Comparison of ENCODE assay signal across 26 mouse cellular contexts in genomic region chr4:84805431-84805830, GRCm38 (mm10).
"Had no signal": no experiment of that assay in that cellular context is flagged by ENCODE, and none has a peak within 500 bp of the region (broad histone marks: within the 10 kb centered on the region; RNA-seq: fewer than 3 reads in every experiment).

No protein-coding gene starts in this region.

- ATAC-seq: hindbrain, embryonic 16.5 days; inflammation-experienced regulatory T-cells, adult 6 months; intestine, embryonic 15.5 days; intestine, postnatal 0 days; liver, embryonic 12.5 days had no signal

- H3K4me2 ChIP-seq: heart, embryonic 12.5 days; hindbrain, embryonic 12.5 days; hindbrain, embryonic 14.5 days; intestine, embryonic 15.5 days; limb, embryonic 12.5 days; limb, embryonic 15.5 days; liver, embryonic 12.5 days had no signal

- H3K9ac ChIP-seq: heart, embryonic 12.5 days; hindbrain, embryonic 12.5 days; hindbrain, embryonic 14.5 days; intestine, embryonic 15.5 days; limb, embryonic 12.5 days; limb, embryonic 15.5 days; liver, embryonic 12.5 days had no signal

- H3K4me3 ChIP-seq: gastrocnemius, adult 2 months; heart, embryonic 10.5 days; heart, embryonic 12.5 days; hindbrain, embryonic 10.5 days; hindbrain, embryonic 12.5 days; intestine, embryonic 15.5 days; limb, embryonic 12.5 days; limb, embryonic 15.5 days; liver, embryonic 12.5 days had no signal

- H3K27ac ChIP-seq: gastrocnemius, adult 2 months; heart, embryonic 10.5 days; hindbrain, embryonic 10.5 days; hindbrain, embryonic 12.5 days; hindbrain, embryonic 14.5 days; intestine, embryonic 15.5 days; kidney, postnatal 0 days; limb, embryonic 12.5 days; limb, embryonic 15.5 days; liver, embryonic 12.5 days had no signal

- H3K27me3 ChIP-seq: heart, embryonic 12.5 days; hindbrain, embryonic 12.5 days; intestine, embryonic 15.5 days; limb, embryonic 12.5 days; limb, embryonic 15.5 days; liver, embryonic 12.5 days had no signal

- H3K4me1 ChIP-seq: heart, embryonic 10.5 days; heart, embryonic 12.5 days; hindbrain, embryonic 10.5 days; hindbrain, embryonic 12.5 days; intestine, embryonic 15.5 days; limb, embryonic 12.5 days; liver, embryonic 12.5 days had no signal

- H3K9me3 ChIP-seq: heart, embryonic 10.5 days; heart, embryonic 12.5 days; hindbrain, embryonic 10.5 days; hindbrain, embryonic 12.5 days; intestine, embryonic 15.5 days; limb, embryonic 12.5 days; limb, embryonic 15.5 days; liver, embryonic 12.5 days had no signal

- DNase-seq: gastrocnemius, adult 2 months; gastrocnemius, postnatal 10 days; gastrocnemius, postnatal 25 days; heart, adult 18-20 months; heart, postnatal 10 days; heart, postnatal 4 days; kidney, adult 18-20 months; kidney, adult 8-10 months; kidney, postnatal 14 days; kidney, postnatal 36 days; layer of hippocampus, adult 9-11 months; layer of hippocampus, postnatal 36 days; left cerebral cortex, postnatal 4 days had no signal

- H3K36me3 ChIP-seq: heart, embryonic 10.5 days; heart, embryonic 12.5 days; hindbrain, embryonic 10.5 days; hindbrain, embryonic 12.5 days; intestine, embryonic 15.5 days; limb, embryonic 12.5 days; limb, embryonic 15.5 days; liver, embryonic 12.5 days had no signal
